In the genomic region with DNA sequence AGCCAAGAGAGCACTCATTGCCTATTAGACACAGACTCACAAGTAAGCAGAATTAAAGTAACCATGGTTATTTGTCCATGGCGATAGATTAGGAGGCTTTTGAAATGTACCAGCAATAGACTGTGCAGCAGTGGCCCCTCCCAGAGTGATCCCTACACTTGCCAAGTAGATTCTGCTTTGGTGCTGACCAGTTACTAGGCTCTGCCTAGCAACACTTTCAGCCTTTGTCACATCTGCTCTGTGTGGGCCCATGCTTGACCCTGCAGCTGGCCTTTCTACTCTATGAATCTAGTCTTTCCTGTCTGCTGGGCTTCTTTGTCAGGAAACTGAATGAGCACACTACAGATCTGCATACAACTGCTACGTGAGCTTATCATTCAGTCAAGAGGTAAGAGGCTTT, we compare ENCODE assay signal across 15 mouse cellular contexts.
DNase-seq lines count a peak whose midpoint lies in the region; ATAC-seq lines count a peak whose summit lies in the region.
"Had no signal": no experiment of that assay in that cellular context is flagged by ENCODE, and none has a peak within 500 bp of the region (broad histone marks: within the 10 kb centered on the region; RNA-seq: fewer than 3 reads in every experiment).

No protein-coding gene starts in this region.

- H3K9ac ChIP-seq in midbrain, embryonic 14.5 days (replicated peaks; ENCODE audit: low read length): no peak overlapping the region
- H3K9ac ChIP-seq in forebrain, embryonic 15.5 days (replicated peaks): no peak overlapping the region
- no peak overlapping the region for H3K9ac ChIP-seq in hindbrain, embryonic 16.5 days (ENCODE audit: low read depth, low read length)
- no peak overlapping the region for H3K9ac ChIP-seq in neural tube, embryonic 15.5 days (replicated peaks)
- H3K9ac ChIP-seq: intestine, embryonic 15.5 days had no signal

- peaks cover 41% of the 10 kb centered on the region for H3K4me1 ChIP-seq in midbrain, embryonic 10.5 days
- no peaks in the 10 kb centered on the region for H3K4me1 ChIP-seq in midbrain, embryonic 14.5 days (ENCODE audit: control insufficient read depth, insufficient read depth, low read length)
- peaks cover 4% of the 10 kb centered on the region for H3K4me1 ChIP-seq in forebrain, embryonic 15.5 days
- no peaks in the 10 kb centered on the region for H3K4me1 ChIP-seq in hindbrain, embryonic 16.5 days (ENCODE audit: control insufficient read depth, insufficient read depth, low read depth, low read length)
- no peaks in the 10 kb centered on the region for H3K4me1 ChIP-seq in neural tube, embryonic 15.5 days
- H3K4me1 ChIP-seq: intestine, embryonic 15.5 days had no signal

- peak; percentile 49 for DNase-seq in midbrain, embryonic 10.5 days (ENCODE audit: low spot score)
- DNase-seq in midbrain, embryonic 14.5 days: no peak
- no peak for DNase-seq in adipocyte (ENCODE audit: low spot score)
- no peak for DNase-seq in frontal cortex, postnatal 25 days (ENCODE audit: low spot score in 2 of 2)
- no peak for DNase-seq in thymus, postnatal 25 days
- DNase-seq: cerebellum, adult 11-12 months; cerebellum, postnatal 36 days; heart, adult 2 months; lung, adult 2 months; thymus, adult 2 months had no signal

- no peaks in the 10 kb centered on the region for H3K36me3 ChIP-seq in midbrain, embryonic 10.5 days
- no peaks in the 10 kb centered on the region for H3K36me3 ChIP-seq in midbrain, embryonic 14.5 days (ENCODE audit: control insufficient read depth, insufficient read depth, low read length)
- no peaks in the 10 kb centered on the region for H3K36me3 ChIP-seq in forebrain, embryonic 15.5 days
- H3K36me3 ChIP-seq in hindbrain, embryonic 16.5 days (ENCODE audit: control insufficient read depth, insufficient read depth, low read length): no peaks in the 10 kb centered on the region
- H3K36me3 ChIP-seq in neural tube, embryonic 15.5 days: no peaks in the 10 kb centered on the region
- H3K36me3 ChIP-seq: intestine, embryonic 15.5 days had no signal

- peak overlapping the region; percentile 69 for H3K27ac ChIP-seq in midbrain, embryonic 10.5 days (replicated peaks)
- H3K27ac ChIP-seq in midbrain, embryonic 14.5 days (replicated peaks; ENCODE audit: low read depth, low read length): no peak overlapping the region
- H3K27ac ChIP-seq in forebrain, embryonic 15.5 days (replicated peaks): no peak overlapping the region
- H3K27ac ChIP-seq in hindbrain, embryonic 16.5 days (ENCODE audit: low read depth, low read length): no peak overlapping the region
- no peak overlapping the region for H3K27ac ChIP-seq in neural tube, embryonic 15.5 days (replicated peaks)
- H3K27ac ChIP-seq: heart, adult 2 months; intestine, embryonic 15.5 days; macrophage had no signal

- H3K9me3 ChIP-seq in midbrain, embryonic 10.5 days (replicated peaks): no peaks in the 10 kb centered on the region
- no peaks in the 10 kb centered on the region for H3K9me3 ChIP-seq in midbrain, embryonic 14.5 days (ENCODE audit: control insufficient read depth, low read length)
- no peaks in the 10 kb centered on the region for H3K9me3 ChIP-seq in forebrain, embryonic 15.5 days
- no peaks in the 10 kb centered on the region for H3K9me3 ChIP-seq in hindbrain, embryonic 16.5 days (ENCODE audit: control insufficient read depth, low read length)
- no peaks in the 10 kb centered on the region for H3K9me3 ChIP-seq in neural tube, embryonic 15.5 days (replicated peaks)
- H3K9me3 ChIP-seq: intestine, embryonic 15.5 days had no signal

- WGBS in midbrain, embryonic 10.5 days: 48% methylated on average over 2 of the region's 2 CpGs
- 46% methylated on average over 2 of the region's 2 CpGs for WGBS in midbrain, embryonic 14.5 days
- WGBS in forebrain, embryonic 15.5 days: 48% methylated on average over 2 of the region's 2 CpGs
- WGBS in hindbrain, embryonic 16.5 days: 51% methylated on average over 2 of the region's 2 CpGs
- WGBS in neural tube, embryonic 15.5 days: 47% methylated on average over 2 of the region's 2 CpGs

- no peak overlapping the region for H3K4me3 ChIP-seq in midbrain, embryonic 10.5 days
- H3K4me3 ChIP-seq in midbrain, embryonic 14.5 days (replicated peaks; ENCODE audit: low read depth, low read length): no peak overlapping the region
- no peak overlapping the region for H3K4me3 ChIP-seq in forebrain, embryonic 15.5 days
- no peak overlapping the region for H3K4me3 ChIP-seq in hindbrain, embryonic 16.5 days (ENCODE audit: low read length)
- H3K4me3 ChIP-seq in neural tube, embryonic 15.5 days (replicated peaks): no peak overlapping the region
- H3K4me3 ChIP-seq: heart, adult 2 months; intestine, embryonic 15.5 days had no signal

- ATAC-seq in midbrain, embryonic 14.5 days (ENCODE audit: low FRiP score, low TSS enrichment): no peak
- ATAC-seq in forebrain, embryonic 15.5 days (replicated peaks): peak; percentile 47
- ATAC-seq in hindbrain, embryonic 16.5 days: peak; percentile 70
- 0 out of 2 replicates have a peak, but pooled peaks have one; percentile 41 for ATAC-seq in neural tube, embryonic 15.5 days (ENCODE audit: low FRiP score)
- ATAC-seq: intestine, embryonic 15.5 days had no signal

- no peak overlapping the region for H3K4me2 ChIP-seq in midbrain, embryonic 14.5 days (ENCODE audit: low read length)
- H3K4me2 ChIP-seq in forebrain, embryonic 15.5 days (replicated peaks): no peak overlapping the region
- no peak overlapping the region for H3K4me2 ChIP-seq in hindbrain, embryonic 16.5 days (ENCODE audit: low read length)
- H3K4me2 ChIP-seq in neural tube, embryonic 15.5 days: no peak overlapping the region
- H3K4me2 ChIP-seq: intestine, embryonic 15.5 days had no signal

- H3K27me3 ChIP-seq in midbrain, embryonic 10.5 days (ENCODE audit: low read depth, poor library complexity, severe bottlenecking): peaks cover 95% of the 10 kb centered on the region
- no peaks in the 10 kb centered on the region for H3K27me3 ChIP-seq in midbrain, embryonic 14.5 days (ENCODE audit: control insufficient read depth, insufficient read depth, low read length)
- H3K27me3 ChIP-seq in forebrain, embryonic 15.5 days: no peaks in the 10 kb centered on the region
- no peaks in the 10 kb centered on the region for H3K27me3 ChIP-seq in hindbrain, embryonic 16.5 days (replicated peaks; ENCODE audit: control insufficient read depth, insufficient read depth, low read length)
- H3K27me3 ChIP-seq in neural tube, embryonic 15.5 days (replicated peaks): peaks cover 11% of the 10 kb centered on the region; the same call in 1 of the 2 replicates
